8 mouse cellular contexts compared by ENCODE assay signal in the genomic region with DNA sequence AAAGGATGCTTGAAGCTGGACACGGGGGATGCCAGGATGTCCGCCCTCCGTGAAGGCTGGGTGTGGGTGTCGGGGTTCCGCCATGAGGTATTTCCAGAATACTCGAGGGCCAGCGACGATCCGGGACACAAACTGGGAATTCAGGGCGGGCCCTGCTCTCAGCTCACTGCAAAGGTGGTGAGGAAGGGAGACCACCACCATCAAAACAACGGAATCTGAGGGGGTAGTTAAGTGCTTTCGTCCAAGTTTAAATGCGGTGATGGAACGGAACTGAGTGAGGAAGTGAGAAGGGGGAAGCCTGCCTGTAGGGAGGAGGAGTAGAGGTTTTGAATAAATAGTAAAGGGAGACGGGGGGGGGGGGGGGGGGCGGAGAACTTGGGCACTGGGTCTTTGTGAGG. TPM values are rescaled to one million over a fixed set of nuclear protein-coding genes. Genes with fewer than 3 reads are reported as not detected.
DNase-seq lines count a peak whose midpoint lies in the region; ATAC-seq and TF ChIP-seq lines count a peak whose summit lies in the region.

No protein-coding gene starts in this region.

- no peaks in the 10 kb centered on the region for H3K9me3 ChIP-seq in heart, embryonic 15.5 days (replicated peaks)
- H3K9me3 ChIP-seq in hindbrain, embryonic 15.5 days = no peaks in the 10 kb centered on the region
- H3K9me3 ChIP-seq in midbrain, embryonic 13.5 days = no peaks in the 10 kb centered on the region

- no peaks in the 10 kb centered on the region for H3K27me3 ChIP-seq in heart, embryonic 15.5 days
- H3K27me3 ChIP-seq in hindbrain, embryonic 15.5 days = no peaks in the 10 kb centered on the region
- H3K27me3 ChIP-seq in midbrain, embryonic 13.5 days = no peaks in the 10 kb centered on the region

- peak overlapping the region; percentile 99 for H3K4me3 ChIP-seq in heart, embryonic 15.5 days
- H3K4me3 ChIP-seq in bone marrow, adult 2 months (replicated peaks; ENCODE audit: control insufficient read depth, low read depth, low read length) = peak overlapping the region; percentile 88
- peak overlapping the region; percentile 79 for H3K4me3 ChIP-seq in hindbrain, embryonic 15.5 days
- peak overlapping the region; percentile 91 for H3K4me3 ChIP-seq in midbrain, embryonic 13.5 days (replicated peaks)

- H3K36me3 ChIP-seq in heart, embryonic 15.5 days = no peaks in the 10 kb centered on the region; the same call in 1 of the 2 replicates
- H3K36me3 ChIP-seq in hindbrain, embryonic 15.5 days = no peaks in the 10 kb centered on the region
- peaks cover 19% of the 10 kb centered on the region for H3K36me3 ChIP-seq in midbrain, embryonic 13.5 days

- no peak for DNase-seq in heart, postnatal 10 days
- no peak for DNase-seq in embryo, embryonic 11 days
- DNase-seq in gastrocnemius, adult 8-10 months (ENCODE audit: low spot score in 2 of 2) = no peak
- DNase-seq in gastrocnemius, postnatal 10 days = no peak

- no peak for TF ChIP-seq POLR2A in bone marrow, adult 2 months (IDR thresholded peaks at IDR 0.05; ENCODE audit: borderline replicate concordance, control insufficient read depth, low read depth, low read length)

- 2% methylated on average over 15 of the region's 16 CpGs for WGBS in heart, embryonic 15.5 days
- WGBS in bone marrow, adult 2 months = under 1% methylated on average over 15 of the region's 16 CpGs
- WGBS in hindbrain, embryonic 15.5 days = under 1% methylated on average over 15 of the region's 16 CpGs
- under 1% methylated on average over 16 of the region's 16 CpGs for WGBS in midbrain, embryonic 13.5 days

- peak overlapping the region; percentile 82 for H3K27ac ChIP-seq in heart, embryonic 15.5 days
- peak overlapping the region; percentile 62 for H3K27ac ChIP-seq in bone marrow, adult 2 months (ENCODE audit: control insufficient read depth, insufficient read depth, low read depth, low read length, poor library complexity)
- peak overlapping the region; percentile 82 for H3K27ac ChIP-seq in hindbrain, embryonic 15.5 days (replicated peaks)
- peak overlapping the region; percentile 87 for H3K27ac ChIP-seq in midbrain, embryonic 13.5 days

- peak overlapping the region; percentile 91 for H3K9ac ChIP-seq in heart, embryonic 15.5 days
- peak overlapping the region; percentile 77 for H3K9ac ChIP-seq in hindbrain, embryonic 15.5 days
- H3K9ac ChIP-seq in midbrain, embryonic 13.5 days (replicated peaks) = peak overlapping the region; percentile 89

- TF ChIP-seq CTCF in bone marrow, adult 2 months (IDR thresholded peaks at IDR 0.05; ENCODE audit: control insufficient read depth, insufficient read depth, low read length) = no peak

- H3K4me2 ChIP-seq in heart, embryonic 15.5 days = peak overlapping the region; percentile 61
- H3K4me2 ChIP-seq in hindbrain, embryonic 15.5 days = peak overlapping the region; percentile 60
- H3K4me2 ChIP-seq in midbrain, embryonic 13.5 days (replicated peaks) = peak overlapping the region; percentile 69

- H3K4me1 ChIP-seq in heart, embryonic 15.5 days (replicated peaks) = peaks cover 12% of the 10 kb centered on the region
- peaks cover 1% of the 10 kb centered on the region for H3K4me1 ChIP-seq in bone marrow, adult 2 months (ENCODE audit: control insufficient read depth, insufficient read depth, low read length)
- H3K4me1 ChIP-seq in hindbrain, embryonic 15.5 days (replicated peaks) = peaks cover 31% of the 10 kb centered on the region
- peaks cover 36% of the 10 kb centered on the region for H3K4me1 ChIP-seq in midbrain, embryonic 13.5 days (replicated peaks)

- intact Hi-C loops in heart, postnatal 10 days (cut with DNase I) = no loop called here

- ATAC-seq in heart, embryonic 15.5 days (replicated peaks; ENCODE audit: insufficient number of reproducible peaks, insufficient read depth, low FRiP score, low read depth) = 0 out of 2 replicates have a peak, but pooled peaks have one; percentile 11
- ATAC-seq in hindbrain, embryonic 15.5 days (ENCODE audit: low FRiP score, low read depth) = peak; percentile 77
- peak; percentile 84 for ATAC-seq in midbrain, embryonic 13.5 days

RNA-seq across cellular contexts. Expression of gene Mfap3, which starts 0.3 kb away (rescaled TPM):
- 25.9 and 28.8 TPM in 2 replicates for polyA plus RNA-seq in heart, embryonic 15.5 days (2015; fragmentation: Nextera tagmentation; extraction: Ambion mirVana)
- 10 to 100 TPM; 23.9 to 24.2 TPM for total RNA-seq in heart, postnatal 10 days (2021)
- polyA plus RNA-seq in bone marrow, adult 2 months (2011; ENCODE audit: insufficient read depth, insufficient read length, low replicate concordance, missing spikeins) = 3.4 and 9.6 TPM in 2 replicates
- polyA plus RNA-seq in hindbrain, embryonic 15.5 days (2015; fragmentation: Nextera tagmentation; extraction: Ambion mirVana) = 56.5 and 59.5 TPM in 2 replicates
- 60.4 and 63.4 TPM in 2 replicates for polyA plus RNA-seq in midbrain, embryonic 13.5 days (2015; fragmentation: Nextera tagmentation; extraction: Ambion mirVana)
- 10 to 100 TPM in 1 of 4 experiments, 1 to 10 TPM in 3; 6.1 to 11.0 (median 8.3) TPM for total RNA-seq in gastrocnemius, adult 8-10 months (2022)
- total RNA-seq in gastrocnemius, postnatal 10 days (2021) = 10 to 100 TPM; 16.1 to 18.4 TPM

RNA-seq across cellular contexts. Expression of gene Fam114a2, which starts 0.3 kb away (rescaled TPM):
- polyA plus RNA-seq in heart, embryonic 15.5 days (2015; fragmentation: Nextera tagmentation; extraction: Ambion mirVana) = 57.4 and 66.6 TPM in 2 replicates
- total RNA-seq in heart, postnatal 10 days (2021) = 10 to 100 TPM; 44.7 to 49.5 TPM
- polyA plus RNA-seq in bone marrow, adult 2 months (2011; ENCODE audit: insufficient read depth, insufficient read length, low replicate concordance, missing spikeins) = 17.6 and 31.0 TPM in 2 replicates
- polyA plus RNA-seq in hindbrain, embryonic 15.5 days (2015; fragmentation: Nextera tagmentation; extraction: Ambion mirVana) = 76.4 and 77.4 TPM in 2 replicates
- polyA plus RNA-seq in midbrain, embryonic 13.5 days (2015; fragmentation: Nextera tagmentation; extraction: Ambion mirVana) = 93.2 TPM in 2 replicates
- total RNA-seq in gastrocnemius, adult 8-10 months (2022) = 10 to 100 TPM; 46.4 to 56.4 (median 54.1) TPM
- total RNA-seq in gastrocnemius, postnatal 10 days (2021) = 10 to 100 TPM; 38.3 to 45.4 TPM

Comparison
In these comparisons a context has a peak if more than half of its experiments do, and no peak if none do; other contexts are left out.
1. ATAC-seq: peak in every context shown above with its lines; median percentile 84 in midbrain, embryonic 13.5 days; 77 in hindbrain, embryonic 15.5 days; 11 in heart, embryonic 15.5 days.